Mouse (Mus musculus) heart, postnatal 14 days (tissue): Measurements from ENCODE around the gene Ext2. TPM values are rescaled to one million over a fixed set of nuclear protein-coding genes. Genes with fewer than 3 reads are reported as not detected.

Experiments
- DNase-seq, 2 experiments: peaks; one replicate each; pipeline ENCODE4 v3.0.0; 2021 to 2022
- intact Hi-C: fragments of 180-260 bp; cut with DNase I; formaldehyde crosslinking; loops from one replicate; pipeline ENCODE4 v1.15.1; 2025
- total RNA-seq, 2 experiments: library from RNA; stranded (reverse); gene quantifications; 2 replicates each; pipeline ENCODE4 v1.2.3; 2021

Ext2 gene
- total RNA-seq, 2 experiments from 2014 or later: 48.8 to 49.9 TPM

DNA sequence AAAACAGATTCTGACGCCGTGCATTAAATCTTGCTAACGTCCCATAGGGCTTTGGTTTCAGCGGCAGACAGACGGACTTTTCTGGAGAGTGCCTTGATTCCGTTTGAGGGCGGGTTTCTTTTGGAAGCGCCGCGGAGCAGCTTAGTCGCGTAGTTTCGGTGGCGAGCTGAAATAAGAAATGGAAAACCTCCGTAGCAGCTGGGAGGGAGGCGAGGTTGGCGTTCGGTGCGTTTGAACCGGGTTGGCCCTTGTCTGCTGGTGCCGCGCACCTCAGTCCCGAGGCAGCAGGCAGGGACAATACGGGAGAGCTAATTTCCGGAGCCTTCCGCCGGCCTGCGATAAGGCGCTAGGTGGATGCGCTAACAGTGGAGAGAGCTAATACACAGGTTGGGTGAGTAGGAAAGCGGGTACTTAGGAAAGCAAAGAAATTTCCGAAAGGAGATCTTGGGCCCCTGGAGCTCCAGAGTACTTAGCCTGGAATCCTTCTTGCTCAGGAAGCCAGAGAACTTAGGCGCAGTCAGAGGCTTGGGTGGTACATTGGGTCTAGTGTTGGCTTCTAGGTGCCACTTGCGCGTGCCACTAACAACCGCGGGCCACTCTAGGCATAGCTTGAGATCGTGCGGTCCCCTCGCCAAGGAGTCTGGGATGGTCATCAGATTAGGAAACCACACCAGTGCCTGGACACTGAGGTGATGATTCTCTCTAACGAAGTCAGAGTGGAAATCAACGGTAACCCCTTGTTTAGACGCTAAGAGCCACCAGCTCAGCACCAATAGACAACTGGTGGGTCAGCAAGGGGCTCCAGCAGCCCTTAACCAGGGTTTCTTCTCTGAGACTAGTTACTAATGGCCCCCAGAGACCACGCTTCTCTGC lies 175.1 kb downstream of the Ext2 start:
- peak in 1 of 2 experiments; percentile 23 for DNase-seq

DNA sequence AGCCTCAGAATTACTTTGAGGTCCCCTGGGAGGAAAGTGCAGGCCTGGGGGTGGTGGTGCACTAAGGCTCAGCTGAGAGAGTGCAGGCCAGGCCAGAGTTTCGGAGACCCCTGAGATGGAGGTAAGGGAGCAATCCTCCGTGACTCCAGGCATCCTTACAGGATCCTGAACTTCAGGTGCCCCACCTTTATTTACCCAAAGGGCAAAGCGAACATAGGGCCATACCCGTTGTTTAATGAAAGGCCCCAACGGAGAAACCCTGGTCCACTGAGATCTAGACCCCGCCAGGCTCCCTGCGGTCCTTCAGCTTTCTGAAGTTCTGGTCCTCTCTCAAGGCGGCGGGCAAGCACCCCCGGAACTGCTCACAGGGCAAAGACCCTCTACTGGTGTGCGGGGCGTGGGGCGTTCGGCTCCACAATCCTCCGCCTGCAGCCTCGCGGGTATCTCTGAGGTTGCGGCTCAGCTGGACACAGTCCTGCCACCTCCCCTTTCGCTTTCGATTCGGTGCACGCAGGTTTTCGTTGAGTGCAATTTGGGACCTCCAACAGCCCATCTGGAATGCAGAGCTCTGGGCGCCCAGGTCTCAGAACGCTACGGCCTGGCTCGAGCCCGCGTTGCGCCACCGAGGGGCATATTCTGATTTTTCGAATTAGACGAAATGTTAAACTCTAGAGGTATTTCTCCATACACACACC lies 176.6 kb downstream of the Ext2 start:
- intact Hi-C loops: no loop called here
- peak in 1 of 2 experiments; percentile 21 for DNase-seq

More for the DNA sequence above, 175.1 kb downstream of the Ext2 start:
- intact Hi-C loops: no loop called here

DNA sequence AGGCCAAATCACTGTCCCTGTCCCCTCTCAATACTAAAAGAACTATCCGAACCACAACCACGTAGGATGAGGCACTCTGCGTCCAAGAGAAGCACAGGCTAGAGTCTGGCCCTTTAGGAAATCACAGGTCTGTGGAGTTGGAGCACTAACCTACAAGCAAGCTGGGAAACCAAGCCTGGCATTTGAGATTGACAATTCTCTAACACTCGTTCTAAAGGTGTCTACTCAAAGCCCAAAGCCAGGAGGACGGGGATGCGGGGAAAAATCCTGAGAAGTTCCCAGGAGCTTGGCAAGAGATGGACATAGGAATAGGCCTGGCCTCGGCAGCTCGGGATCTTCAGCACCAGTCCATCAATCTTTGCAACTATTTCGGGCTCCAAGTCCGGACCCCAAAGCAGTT lies 177.2 kb downstream of the Ext2 start:
- intact Hi-C loops: no loop called here
- DNase-seq: no peak

DNA sequence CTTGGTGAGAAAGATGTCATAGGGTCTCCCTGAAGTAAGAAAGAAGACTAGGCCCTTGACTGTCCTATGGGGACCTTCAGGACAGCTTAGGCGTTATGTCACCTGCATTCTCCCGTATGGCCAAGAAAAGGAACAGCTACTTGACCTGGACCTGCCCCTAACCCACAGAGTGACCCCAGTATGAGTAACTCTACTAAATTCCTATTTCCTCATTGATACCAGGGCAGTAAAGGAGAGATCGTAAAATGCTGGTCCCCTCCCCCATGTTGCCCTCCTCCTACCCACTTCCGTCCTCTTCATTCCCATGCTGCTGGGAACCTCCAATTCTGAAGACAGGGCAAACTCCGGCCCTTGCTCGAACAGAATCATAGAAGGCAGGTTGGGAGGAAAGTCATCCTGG lies 177.6 kb downstream of the Ext2 start:
- no peak for DNase-seq
- intact Hi-C loops: no loop called here

DNA sequence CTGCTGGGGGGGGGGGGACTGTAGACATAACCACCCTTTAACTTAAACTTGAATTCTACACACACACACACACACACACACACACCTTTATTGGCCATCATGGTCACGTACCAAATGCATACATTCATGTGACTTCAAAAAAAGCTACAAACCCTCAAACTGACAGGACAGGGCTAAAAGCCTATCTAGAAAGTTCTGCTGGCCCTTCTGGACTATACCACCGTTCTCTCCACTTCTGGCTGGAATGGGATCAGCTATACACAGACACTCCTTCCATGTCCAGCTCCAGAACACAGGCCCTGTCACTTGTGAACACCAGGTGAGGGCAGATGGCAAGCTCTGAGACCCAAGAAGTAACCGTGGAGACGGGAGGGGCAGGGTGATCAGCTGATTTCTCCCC lies 178.1 kb downstream of the Ext2 start:
- intact Hi-C loops: no loop called here
- DNase-seq: no peak

DNA sequence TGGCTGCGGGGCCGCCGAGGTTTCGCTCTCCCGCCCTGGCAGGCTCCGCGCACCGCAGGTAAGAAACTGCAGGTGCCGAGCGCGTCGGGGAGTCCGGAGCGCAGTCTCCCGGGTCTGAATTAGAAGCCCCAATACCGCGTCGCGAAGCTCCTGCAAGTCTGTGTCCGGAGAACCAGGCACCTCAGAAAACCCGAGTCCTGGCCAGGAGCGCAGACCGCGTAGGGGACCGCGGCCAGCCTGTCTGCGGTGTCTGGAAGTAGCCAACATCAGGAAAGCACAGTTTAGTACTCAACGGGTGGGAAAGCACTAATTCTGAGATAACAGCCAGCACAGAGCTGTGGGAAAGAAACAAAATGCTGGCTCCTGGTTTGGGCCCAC lies 179.0 kb downstream of the Ext2 start:
- intact Hi-C loops: no loop called here
- no peak for DNase-seq

DNA sequence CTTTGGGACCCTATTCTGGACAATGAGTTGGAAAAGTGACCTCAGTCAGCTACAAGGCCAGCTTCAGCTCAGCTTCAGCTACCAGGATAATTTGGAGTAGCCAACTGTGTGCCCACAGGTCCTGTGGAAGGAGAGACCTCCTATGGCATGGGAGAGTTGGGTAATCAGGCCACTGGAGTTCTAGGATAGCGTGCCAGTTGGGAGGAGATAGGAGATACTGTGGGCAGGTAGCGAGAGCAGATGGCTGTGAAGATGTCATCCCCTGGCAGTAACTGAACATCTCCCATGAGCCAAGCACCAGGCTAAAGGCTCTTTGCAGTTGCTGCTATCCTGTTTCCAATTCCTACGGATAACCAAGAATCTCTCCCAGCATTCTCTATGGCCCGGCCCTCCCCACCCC lies 187.8 kb downstream of the Ext2 start:
- no peak for DNase-seq

DNA sequence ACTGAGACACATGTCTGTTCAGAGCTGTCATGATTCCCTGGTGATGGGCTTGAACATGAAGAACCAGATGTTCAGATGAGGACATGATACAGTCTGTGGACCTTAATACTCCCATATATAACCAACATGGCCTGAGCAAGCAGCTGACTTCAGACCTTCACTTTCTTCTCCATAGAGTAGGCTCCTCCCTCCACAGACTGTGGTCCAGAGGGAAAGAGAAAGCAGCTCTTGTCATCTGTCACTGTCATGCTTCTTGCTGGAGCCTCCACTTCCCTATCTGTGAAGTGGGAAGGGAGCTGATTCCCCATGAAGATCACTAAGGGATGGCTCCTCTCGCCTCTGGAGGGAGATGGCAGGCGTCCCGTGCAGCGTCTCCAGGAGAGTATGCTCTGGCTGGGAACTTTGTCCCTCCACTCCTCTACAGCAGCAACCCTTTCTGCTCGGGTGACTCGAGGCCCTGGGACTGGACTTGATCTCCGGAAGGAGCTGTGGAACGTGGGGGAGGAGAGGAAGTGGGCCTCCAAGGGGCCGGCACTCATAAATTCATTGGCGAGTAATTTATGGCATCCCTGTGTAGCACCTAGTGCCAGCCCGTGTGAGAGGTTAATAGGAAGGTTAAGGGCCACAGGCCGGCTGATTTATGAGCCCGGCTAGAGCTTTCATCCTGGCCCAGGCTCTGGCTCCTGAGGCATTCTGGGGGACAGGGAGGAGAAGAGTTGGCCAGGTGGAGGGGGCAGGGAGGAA lies 197.5 kb downstream of the Ext2 start:
- no peak for DNase-seq
- intact Hi-C loops: no loop called here

More for the DNA sequence above, 187.8 kb downstream of the Ext2 start:
- intact Hi-C loops: no loop called here

DNA sequence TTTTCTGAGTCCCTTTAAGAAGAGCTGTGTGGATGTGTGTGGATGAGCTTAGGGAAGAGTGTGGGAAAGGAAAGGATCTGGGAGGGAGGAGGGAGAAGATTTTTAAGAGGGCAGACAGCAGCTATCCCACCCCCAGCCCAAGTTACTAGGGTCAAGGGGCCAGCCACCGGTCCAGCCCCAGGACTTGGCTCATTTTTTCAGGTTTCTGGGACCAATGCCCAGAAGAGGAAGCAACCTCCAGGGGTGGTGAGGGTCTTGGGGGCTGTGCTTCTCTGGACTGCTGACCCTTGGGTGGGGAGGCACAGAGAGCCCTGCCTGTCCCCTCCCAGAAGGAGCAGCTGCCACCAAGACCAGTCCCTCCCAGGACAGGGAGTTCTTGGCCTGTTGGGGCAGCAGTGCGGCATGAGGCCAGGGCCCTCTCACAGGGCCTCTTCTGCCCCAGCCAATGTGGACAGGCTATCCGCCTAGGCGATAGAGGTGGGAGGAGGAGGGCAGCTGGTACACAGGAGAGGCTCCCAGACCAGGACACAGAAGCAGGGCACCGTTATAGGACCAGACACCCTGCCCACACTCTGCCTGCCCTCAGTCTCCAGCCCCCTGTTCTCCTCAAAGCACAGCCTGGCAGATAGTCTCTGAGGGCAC lies 203.0 kb downstream of the Ext2 start:
- intact Hi-C loops: no loop called here
- DNase-seq: peak; percentile 65 to 72

DNA sequence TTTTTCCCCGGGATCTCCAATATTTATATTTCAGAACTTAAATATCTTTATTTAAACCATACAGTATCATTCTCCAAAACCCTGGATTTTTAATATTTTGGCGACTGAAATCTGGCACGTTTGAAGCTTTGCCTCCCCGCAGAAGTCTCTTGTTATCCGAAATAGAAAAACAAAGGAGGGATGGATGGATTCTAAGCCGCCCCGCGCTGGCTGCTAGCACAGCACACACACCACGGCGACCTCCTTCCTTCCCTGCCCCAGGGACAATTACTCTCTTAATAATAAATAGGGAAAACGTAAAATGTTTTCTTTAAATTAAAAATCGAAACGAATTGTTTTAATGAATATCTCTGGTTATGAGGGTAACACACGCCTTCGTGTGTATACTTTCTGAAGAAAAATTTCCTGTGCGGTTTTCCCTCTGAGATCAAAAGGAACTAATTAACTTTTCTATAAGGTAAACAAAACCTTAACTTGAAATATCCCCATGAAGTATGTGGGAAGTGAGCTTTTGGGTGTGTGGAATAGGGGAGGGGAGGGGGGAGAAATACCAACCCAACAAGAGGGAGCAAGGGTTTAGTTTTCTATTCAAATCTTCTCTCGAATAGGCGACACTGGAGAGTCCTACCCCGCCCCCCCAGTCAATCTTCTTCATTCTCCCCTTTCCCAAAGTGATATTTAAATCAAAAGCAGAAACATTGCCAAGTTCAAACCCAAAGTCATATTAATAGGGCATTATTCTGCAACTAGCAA lies 203.7 kb downstream of the Ext2 start:
- DNase-seq: no peak
- intact Hi-C loops: no loop called here

DNA sequence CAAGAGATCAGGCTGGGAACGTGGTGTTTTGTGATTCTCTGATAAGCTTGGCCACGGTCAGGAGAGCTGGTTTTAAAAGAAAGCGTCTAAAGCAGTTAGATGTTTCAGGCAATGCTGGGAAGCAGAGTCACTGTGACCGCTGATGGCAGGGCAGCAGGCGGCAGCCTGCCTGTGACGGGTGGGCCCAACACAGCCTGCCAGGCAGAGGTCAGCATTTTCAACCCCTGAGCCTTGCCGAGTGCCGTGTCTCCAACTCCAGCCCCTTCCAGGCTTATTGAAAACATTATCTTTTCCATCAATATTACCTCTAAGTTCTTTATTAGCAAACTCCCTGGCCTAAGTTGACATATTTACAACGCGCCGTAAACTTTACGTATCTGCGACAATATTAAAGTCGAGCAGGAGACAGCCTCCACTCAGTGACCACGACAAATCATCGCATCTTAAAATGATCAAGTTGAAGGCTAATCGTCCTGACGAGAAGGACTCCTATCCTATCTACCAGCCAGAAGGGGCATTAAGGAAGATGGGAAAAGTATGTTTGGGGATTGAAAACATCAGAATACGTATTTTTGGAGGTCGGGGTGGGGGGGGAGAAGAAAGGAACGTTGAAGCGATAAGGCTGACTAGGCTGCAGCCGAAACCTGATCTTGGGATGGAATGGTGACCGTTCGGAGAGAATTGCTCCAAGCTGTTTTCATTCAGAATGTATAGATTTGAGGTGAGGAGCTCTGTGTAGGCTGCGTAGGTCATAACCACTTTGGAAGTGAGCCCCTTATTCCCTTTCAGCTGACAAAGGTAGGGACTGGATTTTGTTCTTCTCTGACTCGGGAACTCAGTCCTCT lies 206.3 kb downstream of the Ext2 start:
- intact Hi-C loops: no loop called here
- no peak for DNase-seq

DNA sequence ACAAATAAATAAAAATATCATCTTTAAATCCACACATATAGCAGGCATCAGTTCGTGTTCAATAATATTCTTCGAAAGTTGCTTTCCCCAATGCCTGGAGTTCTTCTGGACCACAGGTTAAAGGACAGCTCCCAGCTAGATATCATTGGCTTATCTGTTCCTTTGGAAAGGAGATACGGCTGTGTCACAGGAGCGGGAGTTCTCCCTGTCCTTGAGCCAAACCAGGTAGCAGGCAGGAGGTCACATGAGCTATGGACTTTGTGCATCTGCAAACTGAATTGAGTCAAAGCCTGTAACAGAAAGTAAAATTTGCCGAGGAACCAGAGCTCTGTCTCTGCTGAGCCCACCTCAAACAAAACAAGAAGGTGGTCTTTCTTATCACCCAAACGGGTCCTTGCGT lies 209.3 kb downstream of the Ext2 start:
- DNase-seq: no peak
- intact Hi-C loops: no loop called here

Other genes starting within 250 kb of the Ext2 start
- under 1 TPM; 0.10 to 0.15 TPM for gene Alx4, start 180.2 kb downstream of the Ext2 start, total RNA-seq
- 1 to 10 TPM; 3.4 to 5.0 TPM for gene Accs, start 27.4 kb upstream of the Ext2 start, total RNA-seq
- not detected for gene Accsl, start 46.6 kb upstream of the Ext2 start, total RNA-seq
- 10 to 100 TPM; 20.7 to 20.9 TPM for gene Gm13889, start 134.6 kb upstream of the Ext2 start, total RNA-seq
- not detected for gene Gm27027, start 173.8 kb upstream of the Ext2 start, total RNA-seq
- 10 to 100 TPM; 58.7 to 63.1 TPM for gene Alkbh3, start 188.2 kb upstream of the Ext2 start, total RNA-seq